Mouse (Mus musculus) brain, embryonic 14.5 days (tissue): ENCODE data around the gene Kat6b. TPM values are rescaled to one million over a fixed set of nuclear protein-coding genes. Genes with fewer than 3 reads are reported as not detected.

Experiments
- DNase-seq: peaks from one replicate; pipeline ENCODE4 v3.0.0-alpha.2; 2011; ENCODE audit warnings: low read depth
- CTCF ChIP-seq: fragments of 200-500 bp; IDR thresholded peaks from 2 replicates; pipeline ENCODE4 v1.5.1; 2012; ENCODE audit warnings: inconsistent platforms, mild to moderate bottlenecking, moderate library complexity, borderline replicate concordance; ENCODE audit not compliant: insufficient read depth, insufficient read length; ENCODE audit errors: extremely low read depth
- POLR2A ChIP-seq: fragments of 200-500 bp; IDR thresholded peaks from 2 replicates; pipeline ENCODE4 v1.6.1; 2012; ENCODE audit warnings: mild to moderate bottlenecking, inconsistent platforms, borderline replicate concordance; ENCODE audit not compliant: poor library complexity, insufficient read depth, insufficient read length, severe bottlenecking; ENCODE audit errors: extremely low read depth
- polyA plus RNA-seq: library from polyadenylated mRNA; depleted of rRNA; stranded (reverse); fragments of >200 nt; gene quantifications from 2 replicates; pipeline ENCODE4 v1.2.3, GENCODE M21; 2012; rRNA removed

Kat6b gene
- polyA plus RNA-seq, 1 experiment, result 42.7 TPM

GRCm38 (mm10) chr14:21714486-21714885 lies 233.3 kb downstream of the Kat6b start, which contains the start of gene Dupd1:
Gene Dupd1 (minus strand): TSS chr14:21714576.
- no peak for TF ChIP-seq CTCF
- TF ChIP-seq POLR2A, result no peak
- DNase-seq, result no peak

GRCm38 (mm10) chr14:21719646-21720383 lies 238.6 kb downstream of the Kat6b start:
- TF ChIP-seq POLR2A (no peak), CTCF (no peak)
- peak; percentile 81 for DNase-seq

- TF ChIP-seq POLR2A (no peak), CTCF (no peak)
- DNase-seq, result no peak
Observed at GRCm38 (mm10) chr14:21720430-21721205, 239.4 kb downstream of the Kat6b start.

Other genes starting within 250 kb of the Kat6b start
- gene Dupd1, start 233.1 kb downstream of the Kat6b start, polyA plus RNA-seq, result 0.08 and 0.10 TPM in 2 replicates